Mouse (Mus musculus) urinary bladder, postnatal 4 days (tissue): ENCODE data around the gene Postn.

ENCODE experiments used
- DNase-seq, 2 experiments: peaks; one replicate each; pipeline ENCODE4 v3.0.0; 2021 to 2022; ENCODE audit warnings: low spot score in 2 of 2

The Postn gene

GRCm38 (mm10) chr3:54360897-54361296 is at the start of gene Postn:
Postn (plus strand) TSS chr3:54361109.
- DNase-seq = peak; percentile 36 to 66

- DNase-seq = no peak
These were observed 46.9 kb upstream of the Postn start for GRCm38 (mm10) chr3:54314055-54314454.

GRCm38 (mm10) chr3:54352891-54353652 is 7.8 kb upstream of the Postn start:
- DNase-seq = peak; percentile 51 to 85

GRCm38 (mm10) chr3:54357561-54357960 is 3.3 kb upstream of the Postn start:
- no peak for DNase-seq

GRCm38 (mm10) chr3:54358463-54359189 is 2.3 kb upstream of the Postn start:
- DNase-seq = peak; percentile 24 to 62

- no peak for DNase-seq
These were observed 747 bp downstream of the Postn start for GRCm38 (mm10) chr3:54361656-54362055.

GRCm38 (mm10) chr3:54371015-54371414 is 10.1 kb downstream of the Postn start:
- no peak for DNase-seq

GRCm38 (mm10) chr3:54372625-54373024 is 11.7 kb downstream of the Postn start:
- no peak for DNase-seq

GRCm38 (mm10) chr3:54376014-54376413 is 15.1 kb downstream of the Postn start:
- no peak for DNase-seq

- DNase-seq = no peak
These were observed 16.7 kb downstream of the Postn start for GRCm38 (mm10) chr3:54377647-54378046.

GRCm38 (mm10) chr3:54378135-54378534 is 17.2 kb downstream of the Postn start:
- DNase-seq = no peak

GRCm38 (mm10) chr3:54379981-54380380 is 19.1 kb downstream of the Postn start:
- DNase-seq = no peak

GRCm38 (mm10) chr3:54399321-54399720 is 38.4 kb downstream of the Postn start:
- DNase-seq = no peak

GRCm38 (mm10) chr3:54399911-54400310 is 39.0 kb downstream of the Postn start:
- no peak for DNase-seq

- DNase-seq = no peak
These were observed 39.7 kb downstream of the Postn start for GRCm38 (mm10) chr3:54400617-54401016.

- no peak for DNase-seq
These were observed 40.8 kb downstream of the Postn start for GRCm38 (mm10) chr3:54401706-54402105.

GRCm38 (mm10) chr3:54403791-54404190 is 42.9 kb downstream of the Postn start:
- DNase-seq = no peak

- DNase-seq = no peak
These were observed 45.7 kb downstream of the Postn start for GRCm38 (mm10) chr3:54406567-54406966.

GRCm38 (mm10) chr3:54411052-54411451 is 50.1 kb downstream of the Postn start:
- DNase-seq = no peak

- no peak for DNase-seq
These were observed 52.1 kb downstream of the Postn start for GRCm38 (mm10) chr3:54412885-54413583.

- no peak for DNase-seq
These were observed 52.6 kb downstream of the Postn start for GRCm38 (mm10) chr3:54413584-54413897.

- DNase-seq = no peak
These were observed 53.5 kb downstream of the Postn start for GRCm38 (mm10) chr3:54414386-54414785.
